Mouse (Mus musculus) megakaryocyte-erythroid progenitor cell, adult 5 weeks (primary cell): ENCODE measurements around the gene Gm11492. TPM values are rescaled to one million over a fixed set of nuclear protein-coding genes. Genes with fewer than 3 reads are reported as not detected.

Experiments
- polyA plus RNA-seq: library from polyadenylated mRNA; stranded (reverse); fragments of >175 nt; gene quantifications from 2 replicates; pipeline ENCODE4 v1.2.3, GENCODE M21; 2012

Gene Gm11492
- not detected in 2 replicates for polyA plus RNA-seq

GRCm38 (mm10) chr11:87566501-87566900 lies at the start of gene Gm11492:
TSS of gene Gm11492 (plus strand) at chr11:87566653.

DNA sequence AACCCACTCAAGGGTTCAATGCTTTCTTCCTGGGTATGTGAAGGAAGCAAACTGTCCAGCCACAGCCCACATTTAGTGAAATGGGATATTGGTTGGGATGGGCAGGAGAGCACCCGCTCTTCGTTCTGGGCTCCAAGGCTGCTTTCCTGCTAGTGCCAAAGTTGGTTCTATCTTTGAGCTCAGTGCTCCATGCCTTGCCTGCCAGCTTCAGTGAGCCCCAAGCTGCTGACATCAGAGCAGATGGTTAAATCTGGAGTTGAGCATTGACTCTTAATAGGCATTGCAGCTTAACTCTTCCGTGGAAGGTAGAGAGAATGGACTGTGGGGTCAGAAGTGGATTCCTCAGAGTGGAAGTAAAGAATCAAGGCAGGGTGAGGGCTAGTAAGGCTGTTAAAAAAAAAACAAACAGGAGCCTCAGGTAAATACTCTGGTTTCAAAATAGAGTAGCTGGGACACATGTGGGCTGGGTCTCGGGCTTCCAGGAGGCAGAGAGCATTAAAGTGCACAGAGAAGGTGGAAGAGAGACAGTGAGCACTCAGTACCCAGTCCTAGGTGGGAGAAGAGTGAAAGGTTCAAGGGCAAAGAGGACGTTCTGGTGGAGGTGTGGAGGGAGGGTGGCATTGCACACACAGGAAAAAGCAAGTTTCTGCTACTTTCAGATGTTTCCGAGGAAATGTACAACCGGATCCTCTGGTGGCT lies 2.0 kb downstream of the Gm11492 start, which contains the start of gene Sept4:
Sept4 (plus strand) TSS at position 649 of the 699 bp plus-strand sequence.

DNA sequence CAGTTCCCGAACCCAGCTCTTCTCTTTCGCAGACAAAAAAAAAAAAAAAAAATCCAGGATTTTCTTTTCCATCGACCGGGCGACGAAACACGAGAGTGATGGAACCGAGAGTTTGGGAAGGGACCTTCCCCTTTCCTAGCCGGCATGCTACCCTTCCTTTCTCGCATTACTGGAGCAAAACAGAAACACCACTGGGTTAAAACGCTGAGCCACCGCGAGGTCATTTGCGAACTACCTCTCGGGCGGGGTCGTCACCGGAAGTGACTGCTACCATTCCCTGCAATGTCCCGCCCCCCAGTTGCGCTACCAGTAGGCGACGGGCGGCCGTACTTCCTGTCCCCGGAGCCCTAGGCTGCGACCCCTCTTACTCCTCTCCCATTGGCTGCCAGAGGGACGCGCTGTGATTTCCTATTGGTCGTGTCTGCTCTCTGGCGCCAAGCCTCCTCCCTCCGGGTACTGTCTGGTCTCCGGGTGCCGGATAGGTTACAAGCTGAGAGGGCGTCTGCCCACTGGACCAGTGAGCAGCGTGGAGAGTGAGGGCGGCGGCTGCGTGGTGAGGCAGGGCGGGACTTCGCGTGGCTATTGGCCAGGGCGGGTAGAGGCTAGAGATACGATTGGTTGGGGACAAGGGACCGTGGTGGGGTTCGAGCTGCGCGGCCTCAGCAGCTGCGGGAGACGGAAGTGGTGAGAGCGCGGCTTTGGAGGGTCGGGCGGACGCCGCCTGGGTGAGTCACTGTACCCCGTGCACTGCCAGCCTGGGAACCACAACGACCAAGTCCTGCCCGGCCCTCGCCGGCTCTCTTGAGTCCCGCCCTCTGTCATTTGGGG lies 25.3 kb downstream of the Gm11492 start, which contains the start of gene Mtmr4:
Mtmr4 (plus strand) TSS at position 637 of the 828 bp plus-strand sequence.

GRCm38 (mm10) chr11:87616790-87617474 lies 50.5 kb downstream of the Gm11492 start, which contains the start of gene Hsf5:
TSS of gene Hsf5 (plus strand) at chr11:87617164.

Other genes with a start within 250 kb of the Gm11492 start
- gene Ppm1e, start 207.6 kb upstream of the Gm11492 start, polyA plus RNA-seq = 0.51 and 1.5 TPM in 2 replicates
- gene Rad51c, start 161.7 kb upstream of the Gm11492 start, polyA plus RNA-seq = 0.90 and 1.8 TPM in 2 replicates
- 0.01 TPM in 1 of 2 replicates, not detected in the other for gene Tex14, start 161.6 kb upstream of the Gm11492 start, polyA plus RNA-seq
- gene Sept4, start 2.2 kb downstream of the Gm11492 start, polyA plus RNA-seq = 3.1 and 3.9 TPM in 2 replicates
- 13.7 and 14.9 TPM in 2 replicates for gene Mtmr4, start 25.5 kb downstream of the Gm11492 start, polyA plus RNA-seq
- 0.01 TPM in 1 of 2 replicates, not detected in the other for gene Hsf5, start 50.5 kb downstream of the Gm11492 start, polyA plus RNA-seq
- gene Rnf43, start 96.1 kb downstream of the Gm11492 start, polyA plus RNA-seq = 1.6 and 3.4 TPM in 2 replicates
- 9.4 and 14.6 TPM in 2 replicates for gene Supt4a, start 170.9 kb downstream of the Gm11492 start, polyA plus RNA-seq
- 73.7 and 77.6 TPM in 2 replicates for gene Tspoap1, start 193.9 kb downstream of the Gm11492 start, polyA plus RNA-seq
- 6,503 and 9,975 TPM in 2 replicates for gene Mpo, start 226.9 kb downstream of the Gm11492 start, polyA plus RNA-seq